Mouse (Mus musculus): ENCODE measurements around the gene Ms4a4d.
"Not testable (repeated sequence)": the region's sequence is repeated elsewhere in the genome, so short reads cannot be mapped to it uniquely, and the experiment has no call there.

Gene Ms4a4d

DNA sequence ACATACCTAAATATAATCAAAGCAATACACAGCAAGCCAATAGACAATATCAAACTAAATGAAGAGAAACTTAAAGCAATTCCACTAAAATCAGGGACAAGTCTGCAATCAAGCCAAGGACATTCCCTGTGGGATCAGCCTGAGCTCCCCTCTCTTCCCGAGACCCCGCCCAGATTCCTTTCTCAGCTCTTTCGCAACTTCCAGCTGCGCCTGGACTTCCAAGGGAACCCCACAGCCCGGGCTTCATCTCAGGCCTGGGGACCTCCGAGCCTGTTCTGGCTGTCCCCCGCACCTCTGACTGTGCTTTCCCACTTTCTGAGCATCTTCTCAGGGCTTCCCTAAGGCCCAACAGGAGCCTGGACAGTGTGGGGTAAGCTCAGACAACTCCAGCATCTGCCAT is at the start of gene Ms4a4d:
Gene Ms4a4d, plus strand, starts transcription at position 209 of the 400 bp plus-strand sequence.
- no peak for DNase-seq (ENCODE audit: low read depth)

DNA sequence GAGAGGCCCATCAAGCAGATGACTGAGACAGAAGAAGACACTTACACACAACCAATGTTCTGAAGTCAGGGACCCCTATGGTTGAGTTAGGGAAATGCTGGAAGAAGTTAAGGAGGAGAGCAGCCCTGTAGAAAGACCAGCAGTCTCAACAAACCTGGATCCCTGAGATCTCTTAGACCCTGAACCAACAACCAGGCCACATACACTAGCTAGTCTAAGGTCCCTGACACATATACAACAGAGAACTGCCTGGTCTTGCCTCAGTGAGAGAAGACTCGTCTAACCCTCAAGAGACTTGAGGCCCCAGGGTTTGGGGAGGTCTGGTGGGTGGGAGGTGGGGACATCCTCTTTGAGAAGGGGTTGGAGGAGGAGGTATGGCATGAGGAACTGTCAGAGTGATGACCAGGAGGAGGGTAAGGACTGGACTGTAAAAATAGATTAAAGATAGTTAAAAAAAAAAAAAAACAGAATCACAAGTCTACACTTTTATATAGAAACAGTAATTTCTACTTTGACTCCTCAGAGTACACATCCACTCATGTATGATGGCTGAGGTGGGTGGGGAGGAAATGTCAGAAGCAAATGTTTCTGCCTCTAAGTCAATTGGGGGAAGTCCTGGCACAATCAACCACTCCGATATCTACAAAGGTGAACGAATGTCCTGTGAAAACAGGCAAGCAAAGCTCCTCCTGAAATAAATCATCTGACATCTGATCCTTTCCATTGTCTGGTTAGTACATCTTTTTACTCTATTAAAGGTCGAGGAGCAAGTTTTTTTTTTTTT is 45.0 kb upstream of the Ms4a4d start:
- no peak for DNase-seq (ENCODE audit: low read depth)

DNA sequence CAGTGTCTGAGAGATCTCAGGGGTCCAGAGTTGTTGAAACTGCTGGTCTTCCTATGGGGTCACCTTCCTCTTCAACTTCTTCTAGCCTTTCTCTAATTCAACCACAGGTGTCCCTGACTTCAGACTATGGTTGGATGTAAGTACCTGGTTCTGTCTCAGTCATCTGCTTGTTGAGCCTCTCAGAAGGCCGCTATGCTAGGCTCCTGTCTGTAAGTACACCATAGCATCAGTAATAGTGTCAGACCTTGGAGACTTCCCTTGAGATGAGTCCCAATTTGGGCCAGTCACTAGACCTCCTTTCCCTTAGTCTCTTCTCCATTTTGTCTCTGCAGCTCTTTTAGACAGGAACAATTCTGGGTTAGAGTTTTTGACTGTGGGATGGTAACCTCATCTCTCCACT is 43.9 kb upstream of the Ms4a4d start:
- no peak for DNase-seq (ENCODE audit: low read depth)

DNA sequence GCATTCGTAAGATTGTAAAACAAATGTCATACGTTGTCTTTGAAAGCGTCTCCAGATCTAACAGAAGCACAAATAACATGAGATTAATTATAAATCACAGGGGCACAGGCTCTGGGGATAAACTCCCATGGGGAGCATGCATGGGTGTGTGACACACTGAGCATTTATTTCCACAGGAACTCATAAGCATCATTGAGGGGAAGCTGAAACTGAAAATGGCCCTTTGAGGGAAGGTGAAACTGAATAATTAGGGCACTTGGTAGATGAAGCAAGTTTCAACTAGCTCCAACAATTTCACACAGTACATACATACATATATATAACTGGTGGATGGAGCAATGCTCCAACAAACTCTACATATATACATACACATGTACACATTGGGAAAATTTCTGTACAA is 42.1 kb upstream of the Ms4a4d start:
- no peak for DNase-seq (ENCODE audit: low read depth)

DNA sequence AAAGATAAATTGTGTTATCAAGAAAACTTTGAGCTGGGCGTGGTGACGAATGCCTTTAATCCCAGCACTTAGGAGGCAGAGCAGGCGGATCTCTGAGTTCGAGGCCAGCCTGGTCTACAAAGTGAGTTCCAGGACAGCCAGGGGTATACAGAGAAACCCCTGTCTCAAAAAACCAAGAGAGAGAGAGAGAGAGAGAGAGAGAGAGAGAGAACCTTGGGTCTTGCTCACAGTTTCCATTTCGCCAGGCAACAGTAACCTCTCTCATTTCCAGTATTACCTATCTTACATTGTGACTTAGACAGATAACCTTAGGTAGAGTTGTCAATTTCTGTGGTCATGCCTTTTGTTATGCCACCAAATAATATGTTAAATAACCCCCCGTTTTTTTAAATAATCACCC is 40.2 kb upstream of the Ms4a4d start:
- no peak for DNase-seq (ENCODE audit: low read depth)

DNA sequence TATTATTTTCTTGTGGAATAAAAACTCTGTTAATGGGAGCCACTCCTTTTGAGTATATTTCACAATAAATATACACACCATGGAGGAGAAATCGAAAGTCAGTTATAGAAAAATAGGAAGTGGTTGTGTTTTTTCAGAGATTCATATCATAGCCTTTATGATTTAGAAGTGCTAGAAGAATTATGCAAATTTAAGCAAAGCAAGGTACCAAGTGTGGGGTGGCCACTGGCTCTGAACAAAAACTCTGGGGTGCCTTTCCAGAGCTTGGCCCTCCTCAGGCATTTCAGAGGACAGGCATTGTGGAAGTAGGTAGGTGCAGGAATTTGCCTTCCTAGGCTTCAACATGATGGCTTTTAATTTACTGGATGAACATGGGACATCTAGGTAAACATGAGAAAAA is 39.3 kb upstream of the Ms4a4d start:
- DNase-seq (ENCODE audit: low read depth): not testable (repeated sequence)

DNA sequence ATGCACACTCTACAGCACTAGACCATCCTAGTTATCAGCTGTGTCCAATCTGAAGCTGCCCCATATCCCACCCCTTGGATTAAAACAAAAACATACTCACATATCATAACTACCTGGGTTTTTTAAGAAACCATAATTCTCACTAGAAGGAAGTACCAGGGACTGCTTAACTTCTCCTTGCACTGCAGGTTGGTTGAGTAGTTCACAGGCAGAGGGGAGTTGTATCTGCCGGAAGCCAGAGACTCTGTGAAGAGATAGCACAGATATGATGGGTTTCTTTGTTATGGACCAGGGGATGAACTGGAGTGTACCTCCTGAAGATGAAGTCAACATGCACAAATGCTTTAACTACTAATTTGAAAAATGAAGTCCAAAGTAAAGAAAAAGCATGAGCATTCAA is 35.8 kb upstream of the Ms4a4d start:
- DNase-seq (ENCODE audit: low read depth): no peak

DNA sequence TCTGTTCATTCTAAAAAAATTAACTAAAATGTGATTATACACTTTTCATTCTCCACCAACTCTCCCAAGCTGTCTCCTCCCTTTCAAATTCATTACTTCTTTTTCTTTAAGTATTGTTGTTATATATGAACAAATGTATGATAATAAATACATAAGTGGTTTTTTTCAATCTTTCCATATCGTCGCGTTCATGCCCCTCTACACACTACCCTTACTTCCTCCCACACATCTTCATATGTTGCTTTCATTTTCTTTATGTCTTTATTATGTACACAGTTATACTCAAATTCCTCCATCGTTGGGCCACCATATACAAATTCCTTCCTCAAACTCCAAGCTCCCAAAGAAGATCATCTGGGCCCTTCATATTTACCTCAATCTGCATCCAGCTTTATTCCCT is 35.3 kb upstream of the Ms4a4d start:
- DNase-seq (ENCODE audit: low read depth): no peak

DNA sequence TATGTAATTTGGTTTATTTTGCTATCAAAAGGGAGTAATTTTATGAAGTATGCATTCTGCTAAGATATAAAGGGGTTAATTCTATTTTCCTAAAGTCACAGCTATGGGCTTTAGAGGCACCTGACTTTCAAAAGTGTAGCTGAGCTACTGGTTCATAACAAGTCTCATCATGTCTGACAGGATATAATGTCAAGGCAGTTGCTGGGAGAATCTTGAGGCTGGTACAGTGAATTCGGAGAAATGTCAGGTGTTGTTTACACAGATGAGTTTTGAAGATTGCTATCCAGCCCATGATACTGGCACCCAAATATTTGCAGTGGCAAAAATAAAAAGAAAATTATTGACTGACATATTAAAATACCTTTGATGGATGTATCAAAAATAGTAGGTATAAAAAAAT is 31.7 kb upstream of the Ms4a4d start:
- no peak for DNase-seq (ENCODE audit: low read depth)

DNA sequence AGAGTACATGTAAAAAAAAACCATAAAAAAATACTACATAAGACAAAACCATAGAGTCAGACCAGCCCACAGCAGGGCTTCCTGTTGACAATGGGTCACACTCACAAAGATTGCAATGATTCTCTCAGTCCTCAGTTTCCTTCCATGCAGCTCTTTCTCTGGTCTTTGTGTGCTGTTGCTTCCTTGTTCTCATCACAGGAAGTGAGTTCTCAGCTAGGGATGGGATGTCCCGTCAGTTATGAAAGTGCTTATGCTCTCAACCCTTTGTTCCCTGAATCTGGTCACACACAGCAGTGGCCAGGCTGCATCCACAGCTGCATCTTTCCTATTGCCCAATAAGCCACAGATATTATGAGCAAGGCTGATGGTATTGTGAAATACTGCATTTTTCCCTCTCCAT is 23.1 kb upstream of the Ms4a4d start:
- DNase-seq (ENCODE audit: low read depth): no peak

DNA sequence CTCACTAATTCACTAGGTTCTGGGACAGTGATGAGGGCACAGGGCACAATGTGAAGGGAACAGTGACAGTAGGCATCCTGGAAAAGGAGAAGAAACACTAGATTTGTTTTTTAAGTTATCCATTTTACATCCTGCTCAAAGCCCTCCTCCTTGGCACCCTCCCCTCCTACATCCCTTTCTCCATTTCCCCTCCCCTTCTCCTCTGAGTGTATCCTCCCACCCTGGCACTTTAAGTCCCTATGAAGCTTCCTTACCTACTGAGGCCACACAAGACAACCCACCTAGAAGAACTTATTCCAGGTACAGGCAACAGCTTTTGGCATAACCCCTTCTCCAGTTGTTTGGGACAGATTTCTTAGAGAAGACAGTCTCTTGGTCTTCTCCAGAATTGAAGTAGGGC is 20.4 kb upstream of the Ms4a4d start, which contains the start of gene Ms4a6b:
Gene Ms4a6b, plus strand, starts transcription at position 267 of the 400 bp plus-strand sequence.
- no peak for DNase-seq (ENCODE audit: low read depth)

DNA sequence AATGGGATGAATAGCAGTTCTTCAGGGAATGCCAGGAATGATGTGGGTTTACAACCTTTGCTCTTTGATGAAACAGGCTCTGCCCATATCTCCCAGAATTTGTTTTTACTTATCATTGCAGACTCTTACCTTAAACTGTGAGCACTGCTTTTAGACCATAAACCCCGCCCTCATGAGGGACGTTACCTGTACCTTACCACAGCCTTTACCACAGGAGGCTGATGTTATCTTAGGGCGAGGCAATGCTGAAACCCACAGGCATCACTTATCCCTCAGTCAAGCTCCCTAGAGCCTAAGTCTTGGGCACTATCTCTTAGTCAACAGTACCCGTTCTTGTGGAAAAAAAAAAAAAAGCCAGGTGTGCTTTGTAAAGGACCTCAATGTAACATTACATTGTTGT is 19.8 kb upstream of the Ms4a4d start:
- DNase-seq (ENCODE audit: low read depth): no peak

DNA sequence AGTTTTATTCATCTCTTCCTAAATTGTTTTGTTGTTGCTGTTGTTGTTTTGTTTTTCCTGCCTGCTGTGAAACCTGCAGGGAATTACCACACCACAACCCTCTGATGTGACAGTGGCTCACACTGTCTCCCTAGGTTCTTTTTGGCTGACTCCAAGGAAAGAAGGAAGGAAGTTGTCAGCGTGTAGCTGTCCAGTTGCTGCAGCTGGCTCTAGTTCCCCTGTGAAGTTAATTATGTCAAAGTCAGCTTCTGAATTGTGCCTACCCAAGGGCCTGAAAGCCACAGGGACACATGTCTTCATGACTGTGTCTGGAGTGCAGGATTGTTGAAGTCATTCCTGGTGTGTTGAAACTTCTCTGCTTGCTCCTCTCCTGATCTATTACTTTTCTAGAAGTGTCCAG is 19.2 kb upstream of the Ms4a4d start:
- not testable (repeated sequence) for DNase-seq (ENCODE audit: low read depth)

DNA sequence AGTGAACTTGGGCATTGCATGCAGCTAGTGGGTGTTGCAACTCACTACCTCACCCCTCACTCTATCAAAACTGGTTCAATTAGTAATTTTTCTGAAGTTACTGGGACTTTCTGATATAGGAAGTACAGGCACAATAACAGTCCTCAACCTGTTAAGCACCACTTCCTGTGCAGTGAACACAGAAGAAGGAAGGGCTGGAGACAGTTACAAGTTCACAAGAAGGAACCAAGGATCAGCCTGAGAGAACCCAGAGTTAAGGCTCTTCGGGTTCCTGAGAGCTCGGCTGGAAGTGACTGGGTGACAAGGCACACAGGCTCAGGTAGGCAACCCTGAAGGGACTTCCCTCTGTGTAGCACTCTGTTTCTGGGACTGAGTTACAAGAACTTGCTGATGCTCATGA is 18.2 kb upstream of the Ms4a4d start:
- not testable (repeated sequence) for DNase-seq (ENCODE audit: low read depth)

DNA sequence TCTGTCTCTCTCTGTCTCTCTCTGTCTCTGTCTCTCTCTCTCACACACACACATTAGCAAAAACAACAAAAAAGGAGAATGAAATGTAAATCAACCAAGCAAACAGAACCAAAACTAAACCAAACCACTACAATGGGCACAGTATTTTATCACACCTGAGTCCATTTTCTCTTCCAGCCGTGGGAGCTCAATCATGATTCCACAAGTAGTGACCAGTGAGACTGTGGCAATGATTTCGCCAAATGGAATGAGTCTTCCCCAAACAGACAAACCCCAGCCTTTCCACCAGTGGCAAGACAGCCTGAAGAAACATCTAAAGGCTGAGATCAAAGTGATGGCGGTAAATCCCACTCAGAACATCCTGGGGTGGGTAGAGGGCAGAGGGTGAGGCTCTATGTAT is 16.5 kb upstream of the Ms4a4d start:
- no peak for DNase-seq (ENCODE audit: low read depth)

DNA sequence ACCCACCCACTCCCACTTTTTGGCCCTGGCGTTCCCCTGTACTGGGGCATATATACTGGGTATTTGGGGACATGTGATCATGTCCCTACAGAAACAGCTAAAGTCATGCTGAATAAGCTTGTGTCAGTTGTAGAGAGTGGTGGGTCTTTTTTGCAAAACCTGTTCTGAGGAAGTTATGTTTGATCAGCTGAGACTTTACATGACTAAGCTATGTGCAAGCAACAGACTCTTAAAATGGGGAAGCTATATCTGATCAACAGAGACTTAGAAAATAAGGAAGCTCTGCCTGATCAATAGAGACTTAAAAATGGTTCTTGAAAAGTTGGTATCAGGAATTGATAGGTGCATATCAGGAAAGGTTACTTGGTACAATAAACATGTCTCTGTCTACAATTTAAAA is 3.2 kb upstream of the Ms4a4d start:
- no peak for DNase-seq (ENCODE audit: low read depth)

DNA sequence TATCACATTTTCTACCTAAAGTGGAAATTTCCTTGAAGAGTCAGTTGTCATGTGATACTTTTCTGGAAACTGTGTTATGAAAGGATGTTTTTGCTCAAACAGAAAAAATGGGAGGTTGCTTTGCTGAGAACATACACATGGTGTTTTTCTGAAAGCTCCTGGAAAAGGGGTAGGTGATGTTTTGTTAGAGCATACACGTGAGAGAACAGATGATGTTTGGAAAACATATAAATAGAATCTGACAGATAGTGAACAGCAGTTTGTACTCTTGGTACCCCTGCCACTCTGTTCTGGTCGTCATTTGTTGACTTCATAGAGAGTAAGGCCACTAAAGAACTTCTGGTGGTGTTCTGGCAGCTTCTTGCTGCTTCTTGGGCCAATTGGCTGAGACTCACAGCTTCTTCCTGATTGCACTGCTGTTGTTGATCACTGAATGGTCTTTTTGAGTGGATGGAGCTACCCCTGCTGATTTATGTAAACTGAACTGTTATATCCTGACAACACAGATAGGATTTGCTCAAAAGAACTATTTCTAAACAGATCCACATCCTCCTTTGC is 2.6 kb upstream of the Ms4a4d start:
- no peak for DNase-seq (ENCODE audit: low read depth)

DNA sequence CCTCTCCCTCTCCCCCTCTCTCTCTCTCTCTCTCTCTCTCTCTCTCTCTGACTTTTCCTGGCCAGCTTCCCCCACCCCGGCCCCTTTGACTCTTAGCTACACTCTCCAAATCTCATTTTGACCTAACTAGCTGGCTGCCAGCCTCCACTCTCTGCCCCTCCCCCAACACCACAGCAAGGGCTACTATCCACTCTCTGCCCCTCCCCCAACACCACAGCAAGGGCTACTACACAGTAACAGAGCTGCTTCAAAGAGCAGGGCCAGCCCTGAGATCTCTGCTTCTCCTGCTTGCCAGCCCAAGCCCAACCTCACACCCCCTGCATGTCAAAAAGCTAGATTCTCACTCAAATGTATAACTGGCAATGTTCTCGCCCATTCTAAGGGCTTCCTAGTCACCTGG is 735 bp downstream of the Ms4a4d start:
- DNase-seq (ENCODE audit: low read depth): no peak

DNA sequence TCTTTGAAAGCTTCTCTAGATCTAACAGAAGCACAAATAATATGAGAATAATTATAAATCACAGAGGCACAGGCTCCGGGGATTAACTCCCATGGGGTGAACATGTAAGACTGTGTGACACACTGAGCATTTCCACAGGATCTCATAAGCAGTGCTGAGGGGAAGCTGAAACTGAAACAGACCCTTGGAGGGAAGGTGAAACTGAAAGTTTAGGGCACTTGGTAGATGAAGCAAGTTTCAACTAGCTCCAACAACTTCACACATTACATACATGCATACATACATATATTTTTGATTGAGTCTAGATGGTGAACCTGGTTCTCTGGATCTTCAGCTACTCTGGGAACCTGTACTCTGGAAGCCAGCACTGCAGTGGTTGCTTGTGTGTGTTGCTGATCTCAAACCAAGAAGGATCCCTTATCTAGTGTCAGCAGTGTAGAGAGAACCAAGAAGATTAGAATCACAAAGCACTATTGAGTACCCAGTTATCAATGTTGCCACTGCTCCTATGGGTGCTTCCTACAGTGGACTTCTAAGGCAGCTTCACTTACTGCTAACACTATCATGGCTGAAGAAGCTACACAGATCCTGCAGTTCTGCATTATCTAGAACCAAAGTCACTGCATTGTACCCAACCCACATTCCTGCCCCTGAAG is 3.7 kb downstream of the Ms4a4d start:
- not testable (repeated sequence) for DNase-seq (ENCODE audit: low read depth)

DNA sequence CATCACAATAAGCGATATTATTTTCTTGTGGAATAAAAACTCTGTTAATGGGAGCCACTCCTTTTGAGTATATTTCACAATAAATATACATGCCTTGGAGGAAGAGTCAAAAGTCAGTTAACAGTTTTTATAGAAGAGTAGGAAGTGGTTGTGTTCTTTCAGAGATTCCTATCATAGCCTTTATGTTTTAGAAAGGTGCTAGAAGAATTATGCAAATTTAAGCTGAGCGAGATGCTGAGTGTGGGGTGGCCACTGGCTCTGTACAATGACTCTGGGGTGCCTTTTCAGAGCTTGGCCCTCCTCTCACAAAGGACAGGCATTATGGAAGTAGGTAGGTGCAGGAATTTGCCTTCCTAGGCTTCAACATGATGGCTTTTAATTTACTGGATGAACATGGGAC is 7.8 kb downstream of the Ms4a4d start:
- DNase-seq (ENCODE audit: low read depth): not testable (repeated sequence)

DNA sequence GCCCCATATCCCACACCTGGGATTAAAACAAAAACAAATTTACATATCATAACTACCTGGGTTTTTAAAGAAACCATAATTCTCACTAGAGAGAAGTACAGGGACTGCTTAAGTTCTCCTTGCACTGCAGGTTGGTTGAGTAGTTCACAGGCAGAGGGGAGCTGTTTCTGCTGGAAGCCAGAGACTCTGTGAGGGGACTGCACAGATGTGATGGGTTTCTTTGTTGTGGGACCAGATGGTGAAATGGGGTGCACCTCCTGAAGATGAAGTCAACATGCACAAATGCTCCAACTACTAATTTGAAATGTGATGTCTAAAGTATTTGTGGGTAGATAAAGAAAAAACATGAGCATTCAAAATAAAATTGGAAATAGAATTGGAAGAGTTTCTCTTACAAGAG is 11.3 kb downstream of the Ms4a4d start:
- DNase-seq (ENCODE audit: low read depth): no peak

DNA sequence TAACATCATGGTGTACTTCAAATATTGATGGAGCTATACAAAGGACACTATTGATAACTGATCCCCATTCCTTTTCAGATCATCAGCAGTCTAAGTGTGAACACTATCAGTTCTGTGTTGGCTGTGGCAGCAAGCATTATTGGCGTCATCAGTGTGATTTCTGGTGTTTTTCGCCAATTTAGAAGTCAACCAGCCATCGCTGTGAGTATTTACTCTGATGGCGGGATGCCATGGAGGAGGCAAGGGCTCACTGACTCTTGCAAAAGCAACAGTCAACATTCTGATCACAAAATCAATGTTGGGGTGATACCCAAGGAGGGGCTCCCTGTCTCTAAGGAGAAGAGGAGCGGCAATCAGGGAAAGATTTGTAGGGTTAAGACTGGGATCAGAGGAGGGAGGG is 18.1 kb downstream of the Ms4a4d start:
- DNase-seq (ENCODE audit: low read depth): no peak

DNA sequence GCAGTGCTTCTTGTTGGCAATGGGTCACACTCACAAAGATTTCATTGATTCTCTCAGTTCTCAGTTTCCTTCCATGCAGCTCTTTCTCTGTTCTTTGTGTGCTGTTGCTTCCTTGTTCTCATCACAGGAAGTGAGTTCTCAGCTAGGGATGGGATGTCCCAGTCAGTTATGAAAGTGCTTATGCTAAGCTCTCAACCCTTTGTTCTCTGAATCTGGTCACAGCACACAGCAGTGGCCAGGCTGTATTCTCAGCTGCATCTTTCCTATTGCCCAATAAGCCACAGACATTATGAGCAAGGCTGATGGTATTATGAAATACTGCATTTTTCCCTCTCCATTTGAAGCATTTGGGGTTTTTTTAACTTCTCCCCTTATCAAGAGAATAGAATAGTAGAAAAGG is 23.0 kb downstream of the Ms4a4d start:
- peak; percentile 5 for DNase-seq (ENCODE audit: low read depth)
